Mouse (Mus musculus) embryonic fibroblast, embryonic 13.5 days (primary cell): Measurements from ENCODE around the gene Adamts4. TPM values are rescaled to one million over a fixed set of nuclear protein-coding genes. Genes with fewer than 3 reads are reported as not detected.
"Not testable (repeated sequence)": the region's sequence is repeated elsewhere in the genome, so short reads cannot be mapped to it uniquely, and the experiment has no call there.

Source experiments
- H3K27ac ChIP-seq: 2 replicates; pipeline ENCODE4 v1.5.1; 2012; ENCODE audit warnings: low read length, control low read depth, inconsistent platforms; ENCODE audit not compliant: insufficient read depth
- H3K4me1 ChIP-seq: 2 replicates; pipeline ENCODE4 v1.6.1; 2011; ENCODE audit warnings: low read length; ENCODE audit not compliant: control insufficient read depth, insufficient read depth
- H3K4me3 ChIP-seq: 2 replicates; pipeline ENCODE4 v1.5.1; 2011; ENCODE audit warnings: mild to moderate bottlenecking, control low read depth, low read length; ENCODE audit not compliant: insufficient read depth
- CTCF ChIP-seq: IDR thresholded peaks from 2 replicates; pipeline ENCODE4 v1.5.1; 2011; ENCODE audit warnings: mild to moderate bottlenecking, control low read depth, low read length, moderate library complexity, borderline replicate concordance; ENCODE audit not compliant: insufficient read depth
- POLR2A ChIP-seq: IDR thresholded peaks from 2 replicates; pipeline ENCODE4 v1.6.1; 2011; ENCODE audit warnings: low read depth, mild to moderate bottlenecking, control low read depth, low read length, moderate library complexity
- polyA plus RNA-seq: library from polyadenylated mRNA; stranded (reverse); fragments of >200 nt; gene quantifications from 2 replicates; pipeline ENCODE4 v1.2.4, GENCODE M21; 2011; ENCODE audit warnings: low read depth; ENCODE audit not compliant: missing spikeins, insufficient read length

Gene Adamts4
- polyA plus RNA-seq, 1 experiment, result 24.3 TPM

DNA sequence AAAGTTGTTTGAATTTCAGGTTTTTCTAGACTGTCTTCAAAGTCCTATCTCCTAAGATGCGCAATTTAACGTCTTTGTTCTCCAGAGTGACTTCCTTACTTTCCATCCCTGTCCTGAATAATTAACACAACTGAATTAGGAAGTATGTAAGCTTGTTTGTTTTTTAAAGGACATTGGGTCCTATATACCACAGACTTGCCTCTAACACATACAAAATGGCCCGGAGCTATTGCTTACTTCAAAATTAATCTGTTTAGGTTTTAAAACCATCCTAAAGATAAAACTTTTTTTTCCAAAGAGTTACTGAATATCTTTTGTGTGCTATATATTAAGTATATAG is 44.8 kb downstream of the Adamts4 start:
- Histone ChIP-seq H3K4me1 (no peaks in the 10 kb centered on the region; the same call in 1 of the 2 replicates), H3K4me3 (peak overlapping the region; percentile 79), H3K27ac (peak overlapping the region; percentile 94)
- TF ChIP-seq CTCF, result no peak
- no peak for TF ChIP-seq POLR2A

DNA sequence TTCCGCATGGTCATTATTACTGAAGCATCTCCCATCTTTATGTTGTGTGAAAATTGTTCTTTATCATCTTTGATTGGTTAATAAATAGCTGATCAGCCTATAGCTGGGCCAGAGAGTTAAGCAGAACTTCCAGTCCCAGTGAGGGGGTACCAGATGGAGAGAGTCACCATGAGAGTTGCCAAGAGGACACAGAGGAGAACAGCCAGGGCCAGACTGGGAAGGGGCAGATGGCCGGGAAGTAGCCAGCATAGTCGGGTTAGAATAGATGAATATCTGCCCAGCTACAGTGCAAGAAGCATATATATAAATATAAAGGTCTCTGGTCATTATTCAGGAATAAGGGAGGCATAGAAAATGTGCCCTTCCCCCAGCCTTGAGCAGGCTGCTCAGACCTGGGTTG is 48.0 kb downstream of the Adamts4 start:
- no peak for TF ChIP-seq CTCF
- no peaks in the 10 kb centered on the region; the same call in 1 of the 2 replicates for H3K4me1 ChIP-seq
- no peak overlapping the region for H3K27ac ChIP-seq
- H3K4me3 ChIP-seq, result no peak overlapping the region

DNA sequence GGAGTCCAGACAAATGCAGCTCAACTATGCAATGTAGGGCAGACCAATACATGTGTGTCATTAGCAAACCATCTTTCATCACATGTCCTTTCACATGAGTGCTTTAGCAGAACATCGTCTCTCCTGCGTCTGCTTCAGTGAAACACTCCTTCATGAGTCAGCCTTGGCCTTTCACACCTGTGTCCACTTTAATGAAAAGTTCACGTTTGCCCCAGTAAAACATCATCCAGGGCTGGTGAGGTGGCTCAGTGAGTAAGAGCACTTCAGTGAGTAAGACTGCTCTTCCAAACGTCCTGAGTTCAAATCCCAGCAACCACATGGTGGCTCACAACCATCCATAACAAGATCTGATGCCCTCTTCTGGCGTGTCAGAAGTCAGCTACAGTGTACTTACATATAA is 55.9 kb downstream of the Adamts4 start:
- H3K4me1 ChIP-seq, H3K4me3 ChIP-seq, H3K27ac ChIP-seq: not testable (repeated sequence)

DNA sequence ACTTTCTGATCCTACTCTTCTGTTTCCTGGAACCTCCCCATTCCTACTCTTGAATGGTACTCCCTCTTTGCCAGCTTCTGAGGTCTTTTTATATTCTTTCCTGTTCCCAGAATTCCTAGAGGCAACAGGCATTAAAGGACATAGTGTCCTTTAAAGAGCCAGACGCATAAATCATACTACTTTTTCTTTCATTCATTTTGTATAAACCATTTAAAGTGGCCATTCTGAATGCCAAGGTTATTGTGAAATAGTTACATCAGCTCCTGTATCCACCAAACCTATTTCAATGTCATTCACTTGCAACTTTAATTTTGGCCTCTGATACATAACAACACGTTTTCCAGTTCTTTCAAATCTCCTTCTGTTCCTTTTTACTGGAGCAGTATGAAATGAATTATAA is 59.1 kb downstream of the Adamts4 start:
- Histone ChIP-seq H3K4me1 (no peaks in the 10 kb centered on the region), H3K27ac (no peak overlapping the region), H3K4me3 (no peak overlapping the region)
- TF ChIP-seq CTCF, result no peak
- TF ChIP-seq POLR2A, result no peak

Other genes starting within 250 kb of the Adamts4 start
- gene Fcgr4, start 231.5 kb upstream of the Adamts4 start, polyA plus RNA-seq, result not detected in 2 replicates
- 3.9 TPM in 1 of 2 replicates, not detected in the other for gene Fcgr3, start 185.5 kb upstream of the Adamts4 start, polyA plus RNA-seq
- gene Cfap126, start 136.5 kb upstream of the Adamts4 start, polyA plus RNA-seq, result 2.4 and 2.5 TPM in 2 replicates
- gene Sdhc, start 99.8 kb upstream of the Adamts4 start, polyA plus RNA-seq, result 297 and 334 TPM in 2 replicates
- 1.2 TPM in 1 of 2 replicates, not detected in the other for gene Mpz, start 99.7 kb upstream of the Adamts4 start, polyA plus RNA-seq
- gene Pcp4l1, start 54.2 kb upstream of the Adamts4 start, polyA plus RNA-seq, result 6.2 and 12.2 TPM in 2 replicates
- gene Nr1i3, start 36.5 kb upstream of the Adamts4 start, polyA plus RNA-seq, result not detected in 2 replicates
- gene Tomm40l, start 27.9 kb upstream of the Adamts4 start, polyA plus RNA-seq, result 26.9 and 29.9 TPM in 2 replicates
- gene Apoa2, start 25.4 kb upstream of the Adamts4 start, polyA plus RNA-seq, result 1.2 and 1.3 TPM in 2 replicates
- gene Fcer1g, start 16.1 kb upstream of the Adamts4 start, polyA plus RNA-seq, result 1.6 and 7.1 TPM in 2 replicates
- gene Ndufs2, start 967 bp downstream of the Adamts4 start, polyA plus RNA-seq, result 226 and 234 TPM in 2 replicates
- gene B4galt3, start 19.9 kb downstream of the Adamts4 start, polyA plus RNA-seq, result 53.2 and 55.1 TPM in 2 replicates
- 23.9 and 24.3 TPM in 2 replicates for gene Ppox, start 30.8 kb downstream of the Adamts4 start, polyA plus RNA-seq
- 36.8 and 59.0 TPM in 2 replicates for gene Usp21, start 37.6 kb downstream of the Adamts4 start, polyA plus RNA-seq
- gene Ufc1, start 44.6 kb downstream of the Adamts4 start, polyA plus RNA-seq, result 77.8 and 81.9 TPM in 2 replicates
- 43.1 and 53.2 TPM in 2 replicates for gene Dedd, start 78.7 kb downstream of the Adamts4 start, polyA plus RNA-seq
- 33.6 and 36.9 TPM in 2 replicates for gene Nit1, start 95.2 kb downstream of the Adamts4 start, polyA plus RNA-seq
- 97.0 and 103 TPM in 2 replicates for gene Pfdn2, start 95.2 kb downstream of the Adamts4 start, polyA plus RNA-seq
- not detected in 2 replicates for gene Klhdc9, start 110.4 kb downstream of the Adamts4 start, polyA plus RNA-seq
- 0.15 TPM in 1 of 2 replicates, not detected in the other for gene Nectin4, start 119.7 kb downstream of the Adamts4 start, polyA plus RNA-seq
- gene Arhgap30, start 138.5 kb downstream of the Adamts4 start, polyA plus RNA-seq, result 0.47 TPM in 1 of 2 replicates, not detected in the other
- 28.3 and 37.3 TPM in 2 replicates for gene Usf1, start 160.9 kb downstream of the Adamts4 start, polyA plus RNA-seq
- gene Tstd1, start 168.5 kb downstream of the Adamts4 start, polyA plus RNA-seq, result 1.9 TPM in 1 of 2 replicates, not detected in the other
- gene F11r, start 187.1 kb downstream of the Adamts4 start, polyA plus RNA-seq, result 7.4 and 9.4 TPM in 2 replicates